Mouse (Mus musculus) MEL (cell line): Measurements from ENCODE around the gene Shmt1.

Experiments used
- CTCF ChIP-seq, 3 experiments: IDR thresholded peaks in 2 of 3; conservative IDR thresholded peaks in 1 of 3; 2 replicates each; pipeline ENCODE4 v1.5.1; 2011 to 2012; ENCODE audit warnings: low read length in 3 of 3, low read depth in 2 of 3, mild to moderate bottlenecking in 2 of 3, improper control_type of control experiment in 1 of 3, inconsistent platforms in 1 of 3, mixed read lengths in 1 of 3, moderate library complexity in 1 of 3; ENCODE audit not compliant: control insufficient read depth in 1 of 3, insufficient read depth in 1 of 3, poor library complexity in 1 of 3, severe bottlenecking in 1 of 3
- HCFC1 ChIP-seq: IDR thresholded peaks from 2 replicates; pipeline ENCODE4 v1.6.1; 2012; ENCODE audit warnings: low read depth, mild to moderate bottlenecking, inconsistent platforms, low read length, improper control_type of control experiment, moderate library complexity
- MAX ChIP-seq: IDR thresholded peaks from 2 replicates; pipeline ENCODE4 v1.6.1; 2011; ENCODE audit warnings: low read length, improper control_type of control experiment
- POLR2A ChIP-seq, 2 experiments: IDR thresholded peaks; 2 replicates each; pipeline ENCODE4 v1.6.1; 2011 to 2012; ENCODE audit warnings: low read length in 2 of 2, mild to moderate bottlenecking in 2 of 2, control low read depth in 1 of 2, improper control_type of control experiment in 1 of 2, low read depth in 1 of 2, moderate library complexity in 1 of 2; ENCODE audit not compliant: control insufficient read depth in 1 of 2, insufficient read depth in 1 of 2, poor library complexity in 1 of 2

GRCm38 (mm10) chr11:60841467-60842200 lies 30.1 kb upstream of the Shmt1 start:
- TF ChIP-seq HCFC1 (no peak), CTCF (IDR thresholded peaks at IDR 0.05 in 2 of 3, conservative IDR thresholded peaks at IDR 0.05 in 1 of 3; ENCODE audit: control insufficient read depth in 1 of 3, insufficient read depth in 1 of 3, low read depth in 2 of 3, low read length in 3 of 3, poor library complexity in 1 of 3, severe bottlenecking in 1 of 3) (no peak), MAX (no peak), POLR2A (IDR thresholded peaks at IDR 0.05; ENCODE audit: control insufficient read depth in 1 of 2, insufficient read depth in 1 of 2, low read depth in 1 of 2, low read length in 2 of 2, poor library complexity in 1 of 2) (no peak)
